Mouse (Mus musculus) C2C12 (cell line): ENCODE data around the gene Tmcc2.

ENCODE experiments used
- CEBPB ChIP-seq: IDR thresholded peaks from one replicate; pipeline ENCODE4 v1.6.1; 2011; ENCODE audit warnings: low read depth, mild to moderate bottlenecking, control low read depth, moderate library complexity
- CTCF ChIP-seq: IDR thresholded peaks from one replicate; pipeline ENCODE4 v1.5.1; 2011; ENCODE audit not compliant: control insufficient read depth, insufficient read depth, insufficient read length
- FOSL1 ChIP-seq: IDR thresholded peaks from one replicate; pipeline ENCODE4 v1.8.0; 2011; ENCODE audit warnings: mild to moderate bottlenecking, low read length; ENCODE audit not compliant: poor library complexity, insufficient read depth, severe bottlenecking
- MAX ChIP-seq: IDR thresholded peaks from one replicate; pipeline ENCODE4 v1.6.1; 2011; ENCODE audit warnings: mild to moderate bottlenecking, control low read depth
- MYOD1 ChIP-seq: IDR thresholded peaks from one replicate; pipeline ENCODE4 v1.6.1; 2011; ENCODE audit warnings: low read depth; ENCODE audit not compliant: control insufficient read depth, insufficient read length
- USF1 ChIP-seq: IDR thresholded peaks from one replicate; pipeline ENCODE4 v1.6.1; 2011; ENCODE audit warnings: low read depth, mild to moderate bottlenecking, control low read depth, moderate library complexity

GRCm38 (mm10) chr1:132377811-132378210 is 13.3 kb downstream of the Tmcc2 start:
- TF ChIP-seq MAX = no peak
- no peak for TF ChIP-seq CTCF
- no peak for TF ChIP-seq FOSL1
- TF ChIP-seq USF1 = no peak
- TF ChIP-seq CEBPB = no peak
- TF ChIP-seq MYOD1 = no peak
